12 mouse cellular contexts compared by ENCODE assay signal in the genomic region with DNA sequence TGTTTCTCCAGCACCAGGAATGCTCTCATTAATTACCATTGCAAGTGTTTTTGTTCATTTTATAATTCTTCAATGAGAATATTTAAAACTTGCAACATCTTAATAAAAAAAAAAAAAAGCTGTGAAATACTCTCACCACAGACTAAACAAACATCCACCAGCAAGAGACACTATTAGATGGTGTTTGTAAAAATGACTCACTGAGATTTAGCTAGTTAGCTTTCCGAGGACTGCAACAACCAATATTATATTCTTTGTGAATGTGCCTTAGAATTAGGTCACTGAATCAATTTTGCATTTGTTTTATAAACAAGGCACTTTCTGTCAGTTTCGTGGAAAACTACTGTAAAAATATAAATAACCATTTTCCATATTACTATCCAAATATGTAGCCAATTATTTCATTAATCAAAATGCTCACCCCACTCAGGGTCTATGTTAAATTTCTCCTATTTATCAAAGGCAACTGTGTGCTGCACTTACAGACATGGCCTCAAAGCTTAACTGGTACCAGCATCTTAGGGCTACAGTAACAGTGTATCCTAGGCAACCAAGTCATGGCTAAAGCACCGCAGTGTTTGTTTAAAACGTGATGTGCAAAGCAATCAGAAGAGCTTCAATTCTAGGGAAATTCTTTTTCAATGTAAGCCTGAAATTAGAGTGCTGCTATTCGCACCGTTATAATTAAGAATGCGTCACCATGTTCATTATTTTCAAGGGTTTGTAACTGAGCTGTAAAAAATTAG.
DNase-seq lines count a peak whose midpoint lies in the region; ATAC-seq lines count a peak whose summit lies in the region.
"Had no signal": no experiment of that assay in that cellular context is flagged by ENCODE, and none has a peak within 500 bp of the region (broad histone marks: within the 10 kb centered on the region; RNA-seq: fewer than 3 reads in every experiment).

No protein-coding gene starts in this region.

- no peak for ATAC-seq in embryonic facial prominence, embryonic 11.5 days (replicated peaks; ENCODE audit: insufficient number of reproducible peaks, low FRiP score, low TSS enrichment, low read depth)
- peak; percentile 95 for ATAC-seq in forebrain, embryonic 16.5 days
- ATAC-seq in midbrain, embryonic 14.5 days (ENCODE audit: low FRiP score, low TSS enrichment) = peak; percentile 85
- ATAC-seq in heart, embryonic 11.5 days (replicated peaks; ENCODE audit: insufficient number of reproducible peaks, low FRiP score, low TSS enrichment) = no peak
- no peak for ATAC-seq in intestine, embryonic 16.5 days
- ATAC-seq: intestine, embryonic 15.5 days; liver, embryonic 12.5 days had no signal

- no peaks in the 10 kb centered on the region for H3K36me3 ChIP-seq in embryonic facial prominence, embryonic 11.5 days (replicated peaks; ENCODE audit: control insufficient read depth, insufficient read depth, low read depth, low read length)
- H3K36me3 ChIP-seq in embryonic facial prominence, embryonic 10.5 days (replicated peaks) = no peaks in the 10 kb centered on the region
- H3K36me3 ChIP-seq in forebrain, embryonic 16.5 days (ENCODE audit: control insufficient read depth, insufficient read depth) = no peaks in the 10 kb centered on the region
- H3K36me3 ChIP-seq in midbrain, embryonic 14.5 days (ENCODE audit: control insufficient read depth, insufficient read depth, low read length) = no peaks in the 10 kb centered on the region
- H3K36me3 ChIP-seq in heart, embryonic 11.5 days (ENCODE audit: control insufficient read depth, insufficient read depth, low read length) = no peaks in the 10 kb centered on the region
- H3K36me3 ChIP-seq in intestine, embryonic 16.5 days (ENCODE audit: control insufficient read depth, insufficient read depth, low read length) = no peaks in the 10 kb centered on the region
- H3K36me3 ChIP-seq: intestine, embryonic 15.5 days; liver, embryonic 12.5 days had no signal

- no peaks in the 10 kb centered on the region for H3K27me3 ChIP-seq in embryonic facial prominence, embryonic 11.5 days (ENCODE audit: control insufficient read depth, insufficient read depth, low read length)
- H3K27me3 ChIP-seq in embryonic facial prominence, embryonic 10.5 days (replicated peaks; ENCODE audit: low read depth, poor library complexity, severe bottlenecking) = no peaks in the 10 kb centered on the region
- H3K27me3 ChIP-seq in forebrain, embryonic 16.5 days (replicated peaks; ENCODE audit: control insufficient read depth, insufficient read depth, low read length) = no peaks in the 10 kb centered on the region
- no peaks in the 10 kb centered on the region for H3K27me3 ChIP-seq in midbrain, embryonic 14.5 days (ENCODE audit: control insufficient read depth, insufficient read depth, low read length)
- no peaks in the 10 kb centered on the region for H3K27me3 ChIP-seq in heart, embryonic 11.5 days (ENCODE audit: control insufficient read depth, insufficient read depth, low read length)
- H3K27me3 ChIP-seq in intestine, embryonic 16.5 days (replicated peaks; ENCODE audit: control insufficient read depth, insufficient read depth, low read length) = no peaks in the 10 kb centered on the region
- H3K27me3 ChIP-seq: intestine, embryonic 15.5 days; liver, embryonic 12.5 days had no signal

- no peak overlapping the region for H3K4me2 ChIP-seq in embryonic facial prominence, embryonic 11.5 days (ENCODE audit: low read depth, low read length)
- H3K4me2 ChIP-seq in forebrain, embryonic 16.5 days (ENCODE audit: low read length) = no peak overlapping the region
- no peak overlapping the region for H3K4me2 ChIP-seq in midbrain, embryonic 14.5 days (ENCODE audit: low read length)
- no peak overlapping the region for H3K4me2 ChIP-seq in heart, embryonic 11.5 days
- H3K4me2 ChIP-seq in intestine, embryonic 16.5 days (ENCODE audit: low read depth, low read length) = no peak overlapping the region
- H3K4me2 ChIP-seq: intestine, embryonic 15.5 days; liver, embryonic 12.5 days had no signal

- H3K9ac ChIP-seq in embryonic facial prominence, embryonic 11.5 days (replicated peaks; ENCODE audit: low read length) = no peak overlapping the region
- no peak overlapping the region for H3K9ac ChIP-seq in forebrain, embryonic 16.5 days (replicated peaks; ENCODE audit: low read depth, low read length)
- no peak overlapping the region for H3K9ac ChIP-seq in midbrain, embryonic 14.5 days (replicated peaks; ENCODE audit: low read length)
- no peak overlapping the region for H3K9ac ChIP-seq in heart, embryonic 11.5 days (ENCODE audit: low read depth, low read length)
- no peak overlapping the region for H3K9ac ChIP-seq in intestine, embryonic 16.5 days (ENCODE audit: low read depth, low read length)
- H3K9ac ChIP-seq: intestine, embryonic 15.5 days; liver, embryonic 12.5 days had no signal

- WGBS in embryonic facial prominence, embryonic 11.5 days = 80% methylated on average over 7 of the region's 7 CpGs
- WGBS in embryonic facial prominence, embryonic 10.5 days = 81% methylated on average over 7 of the region's 7 CpGs
- 9% methylated on average over 7 of the region's 7 CpGs for WGBS in forebrain, embryonic 16.5 days
- 32% methylated on average over 7 of the region's 7 CpGs for WGBS in midbrain, embryonic 14.5 days
- 72% methylated on average over 7 of the region's 7 CpGs for WGBS in heart, embryonic 11.5 days (ENCODE audit: insufficient replicate concordance)
- 73% methylated on average over 7 of the region's 7 CpGs for WGBS in intestine, embryonic 16.5 days

- H3K4me1 ChIP-seq in embryonic facial prominence, embryonic 11.5 days (ENCODE audit: control insufficient read depth, insufficient read depth, low read length) = no peaks in the 10 kb centered on the region
- no peaks in the 10 kb centered on the region for H3K4me1 ChIP-seq in embryonic facial prominence, embryonic 10.5 days
- peaks cover 6% of the 10 kb centered on the region; the same call in 1 of the 2 replicates for H3K4me1 ChIP-seq in forebrain, embryonic 16.5 days (replicated peaks; ENCODE audit: control insufficient read depth, insufficient read depth, low read length)
- peaks cover 5% of the 10 kb centered on the region; the same call in 1 of the 2 replicates for H3K4me1 ChIP-seq in midbrain, embryonic 14.5 days (ENCODE audit: control insufficient read depth, insufficient read depth, low read length)
- no peaks in the 10 kb centered on the region for H3K4me1 ChIP-seq in heart, embryonic 11.5 days (ENCODE audit: control insufficient read depth, insufficient read depth, low read length)
- H3K4me1 ChIP-seq in intestine, embryonic 16.5 days (ENCODE audit: control insufficient read depth, insufficient read depth, low read length) = no peaks in the 10 kb centered on the region
- H3K4me1 ChIP-seq: intestine, embryonic 15.5 days; liver, embryonic 12.5 days had no signal

- DNase-seq in embryonic facial prominence, embryonic 11.5 days (ENCODE audit: low spot score) = peak; percentile 12
- no peak for DNase-seq in embryonic facial prominence, embryonic 10.5 days (ENCODE audit: low spot score)
- DNase-seq in Muller cell, postnatal 12 days (ENCODE audit: inconsistent ontology term) = peak; percentile 36
- DNase-seq in midbrain, embryonic 14.5 days = peak; percentile 83
- DNase-seq in lung, postnatal 10 days = no peak
- DNase-seq: adrenal gland, postnatal 14 days; kidney, postnatal 14 days had no signal

- H3K9me3 ChIP-seq in embryonic facial prominence, embryonic 11.5 days (replicated peaks; ENCODE audit: control insufficient read depth, low read length) = no peaks in the 10 kb centered on the region
- no peaks in the 10 kb centered on the region for H3K9me3 ChIP-seq in embryonic facial prominence, embryonic 10.5 days
- no peaks in the 10 kb centered on the region for H3K9me3 ChIP-seq in forebrain, embryonic 16.5 days (ENCODE audit: control insufficient read depth, low read length)
- H3K9me3 ChIP-seq in midbrain, embryonic 14.5 days (ENCODE audit: control insufficient read depth, low read length) = no peaks in the 10 kb centered on the region
- H3K9me3 ChIP-seq in heart, embryonic 11.5 days (replicated peaks; ENCODE audit: control insufficient read depth, low read length) = no peaks in the 10 kb centered on the region
- H3K9me3 ChIP-seq in intestine, embryonic 16.5 days (ENCODE audit: control insufficient read depth, low read length) = no peaks in the 10 kb centered on the region
- H3K9me3 ChIP-seq: intestine, embryonic 15.5 days; liver, embryonic 12.5 days had no signal

- H3K4me3 ChIP-seq in embryonic facial prominence, embryonic 11.5 days (ENCODE audit: low read depth, low read length) = no peak overlapping the region
- H3K4me3 ChIP-seq in embryonic facial prominence, embryonic 10.5 days = no peak overlapping the region
- H3K4me3 ChIP-seq in forebrain, embryonic 16.5 days (replicated peaks; ENCODE audit: low read length) = no peak overlapping the region
- no peak overlapping the region for H3K4me3 ChIP-seq in midbrain, embryonic 14.5 days (replicated peaks; ENCODE audit: low read depth, low read length)
- no peak overlapping the region for H3K4me3 ChIP-seq in heart, embryonic 11.5 days (ENCODE audit: low read depth, low read length)
- no peak overlapping the region for H3K4me3 ChIP-seq in intestine, embryonic 16.5 days (ENCODE audit: low read length)
- H3K4me3 ChIP-seq: intestine, embryonic 15.5 days; liver, embryonic 12.5 days had no signal

- H3K27ac ChIP-seq in embryonic facial prominence, embryonic 11.5 days (replicated peaks; ENCODE audit: low read depth, low read length) = no peak overlapping the region
- no peak overlapping the region for H3K27ac ChIP-seq in embryonic facial prominence, embryonic 10.5 days (replicated peaks)
- 0 out of 2 replicates have a peak overlapping the region, but pooled peaks have one; percentile 20 for H3K27ac ChIP-seq in forebrain, embryonic 16.5 days (ENCODE audit: low read length)
- H3K27ac ChIP-seq in midbrain, embryonic 14.5 days (replicated peaks; ENCODE audit: low read depth, low read length) = peak overlapping the region; percentile 38; the same call in 1 of the 2 replicates
- H3K27ac ChIP-seq in heart, embryonic 11.5 days (ENCODE audit: low read depth, low read length) = no peak overlapping the region
- no peak overlapping the region for H3K27ac ChIP-seq in intestine, embryonic 16.5 days (ENCODE audit: low read length)
- H3K27ac ChIP-seq: intestine, embryonic 15.5 days; liver, embryonic 12.5 days had no signal

Comparison
In these comparisons a context has a peak if more than half of its experiments do, and no peak if none do; other contexts are left out.
1. DNase-seq: peak in embryonic facial prominence, embryonic 11.5 days (single experiment), Muller cell, postnatal 12 days (single experiment) and midbrain, embryonic 14.5 days (single experiment); none in embryonic facial prominence, embryonic 10.5 days (single experiment) and lung, postnatal 10 days (single experiment).
2. ATAC-seq: peak in forebrain, embryonic 16.5 days (single experiment) and midbrain, embryonic 14.5 days (single experiment); none in embryonic facial prominence, embryonic 11.5 days (single experiment), heart, embryonic 11.5 days (single experiment) and intestine, embryonic 16.5 days (single experiment).
3. H3K27ac ChIP-seq: peak in forebrain, embryonic 16.5 days (single experiment) and midbrain, embryonic 14.5 days (single experiment); none in embryonic facial prominence, embryonic 11.5 days (single experiment), embryonic facial prominence, embryonic 10.5 days (single experiment), heart, embryonic 11.5 days (single experiment) and intestine, embryonic 16.5 days (single experiment).